Mouse (Mus musculus) spleen, postnatal 4 days (tissue): ENCODE measurements around the gene Mrpl51.
A peak's percentile ranks its signal among the peaks of the same experiment; 100 is the strongest.

Experiments
- DNase-seq, 2 experiments: peaks; one replicate each; pipeline ENCODE4 v3.0.0; 2022; ENCODE audit warnings: low spot score in 2 of 2

The Mrpl51 gene

DNA sequence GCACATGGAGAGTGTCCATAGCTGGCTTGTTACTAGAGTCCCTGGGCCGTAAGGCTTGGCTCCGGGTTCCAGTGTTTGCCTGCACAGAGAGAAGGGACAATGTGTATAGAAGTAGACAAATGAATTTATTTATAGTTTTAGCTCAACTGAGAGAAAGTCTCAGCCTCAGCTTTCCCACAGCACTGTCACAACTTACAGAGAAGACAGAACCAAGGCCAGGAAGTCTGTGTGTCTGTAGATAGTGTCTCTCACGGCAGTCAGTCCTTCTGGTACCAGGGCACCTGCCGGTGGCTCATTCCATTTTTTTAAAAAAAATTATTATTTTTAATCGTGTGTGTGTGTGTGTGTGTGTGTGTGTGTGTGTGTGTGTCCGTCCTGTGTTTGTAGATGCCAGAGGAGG, 40.9 kb downstream of the Mrpl51 start:
- no peak for DNase-seq

DNA sequence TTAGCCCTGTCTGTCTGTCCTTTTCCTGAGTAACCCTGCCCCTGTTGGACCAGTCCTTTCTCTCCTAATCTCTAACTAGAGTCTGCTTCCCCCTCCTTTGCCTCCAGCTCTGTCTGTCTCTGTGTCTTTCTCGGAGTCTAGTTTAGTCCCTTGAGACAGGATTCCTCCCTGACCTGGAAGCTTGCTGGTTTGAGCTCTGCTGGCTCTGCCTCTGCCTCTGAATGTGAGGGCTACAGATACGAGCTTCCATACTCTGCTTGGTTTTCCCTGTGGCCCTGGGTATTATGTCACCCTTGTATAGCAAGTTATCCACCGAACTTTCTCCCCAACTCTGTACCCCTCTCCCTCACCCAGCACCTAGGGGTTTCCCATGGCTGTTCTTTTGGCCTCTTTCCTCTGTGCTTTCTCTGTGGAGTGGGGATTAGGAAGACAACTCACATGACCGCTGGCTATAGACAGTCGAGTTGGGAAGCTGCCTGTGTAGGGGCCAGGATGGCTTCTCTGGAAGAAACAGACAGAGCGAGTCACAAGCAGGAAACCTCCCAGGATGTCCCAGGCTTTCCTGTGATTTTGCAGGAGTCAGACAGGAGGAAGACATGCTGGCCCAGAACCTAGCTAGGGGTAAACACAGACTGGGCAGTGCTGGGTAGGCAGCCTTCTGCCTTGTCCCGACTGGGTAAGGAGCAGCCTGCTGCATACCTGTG, 42.4 kb downstream of the Mrpl51 start:
- DNase-seq, result no peak

DNA sequence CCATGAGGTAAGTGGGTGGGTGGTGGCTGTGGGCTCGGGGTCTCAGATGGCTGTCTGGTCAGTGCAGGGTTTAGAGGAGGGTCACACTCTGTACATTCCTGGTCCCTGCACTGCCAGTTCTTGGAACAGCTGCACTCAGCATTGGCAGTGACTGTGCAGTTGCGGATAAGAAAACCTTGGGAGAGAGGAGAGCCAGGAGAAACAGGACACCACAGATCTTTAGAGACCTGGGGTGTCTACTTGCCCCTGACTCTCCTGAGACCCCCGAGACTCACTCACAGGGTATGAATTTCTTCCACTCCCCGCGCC, 42.9 kb downstream of the Mrpl51 start:
- no peak for DNase-seq

DNA sequence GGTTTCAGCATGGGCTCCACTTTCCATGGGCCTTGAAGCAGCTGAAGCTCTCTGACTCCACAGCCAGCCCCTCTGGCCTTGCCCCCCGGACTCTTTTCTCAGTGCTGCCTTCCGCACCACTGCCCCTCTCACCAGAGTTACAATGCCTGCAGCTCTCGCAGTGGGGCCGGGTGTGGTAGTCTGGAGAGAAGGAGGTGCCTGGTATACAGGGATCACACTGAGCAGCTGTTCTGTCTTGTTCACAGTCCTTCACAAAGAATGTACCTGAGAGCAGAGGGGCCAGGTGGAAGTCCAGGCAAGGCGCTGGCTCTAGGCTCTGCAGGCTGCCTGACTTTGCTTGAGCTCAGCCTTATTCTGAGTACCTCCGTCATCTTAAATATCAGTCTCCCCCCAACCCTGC, 44.7 kb downstream of the Mrpl51 start:
- no peak for DNase-seq

DNA sequence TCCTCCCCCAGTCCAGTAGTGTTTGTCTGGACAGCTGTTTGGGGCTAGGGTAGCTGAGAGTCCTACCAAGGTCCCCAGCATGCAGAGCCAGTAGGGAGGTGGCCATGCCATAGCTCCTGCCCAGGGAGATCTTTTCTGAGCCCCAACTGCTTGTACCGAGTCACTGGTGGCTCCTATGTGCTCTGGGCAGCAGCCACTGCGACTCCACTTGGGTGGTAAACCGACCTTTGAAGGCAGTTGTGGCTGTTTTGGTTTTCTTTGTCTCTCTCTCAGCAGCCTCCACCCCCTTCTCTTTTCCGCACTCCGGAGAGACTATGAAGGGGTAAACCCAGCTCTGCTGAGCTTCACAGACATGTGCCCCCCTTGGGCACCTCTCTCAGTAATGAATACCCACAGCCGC, 45.2 kb downstream of the Mrpl51 start, which contains the start of gene Cd27:
Gene Cd27, minus strand, starts transcription at position 229 of the 400 bp plus-strand sequence.
- DNase-seq, result peak in 1 of 2 experiments; percentile 61

DNA sequence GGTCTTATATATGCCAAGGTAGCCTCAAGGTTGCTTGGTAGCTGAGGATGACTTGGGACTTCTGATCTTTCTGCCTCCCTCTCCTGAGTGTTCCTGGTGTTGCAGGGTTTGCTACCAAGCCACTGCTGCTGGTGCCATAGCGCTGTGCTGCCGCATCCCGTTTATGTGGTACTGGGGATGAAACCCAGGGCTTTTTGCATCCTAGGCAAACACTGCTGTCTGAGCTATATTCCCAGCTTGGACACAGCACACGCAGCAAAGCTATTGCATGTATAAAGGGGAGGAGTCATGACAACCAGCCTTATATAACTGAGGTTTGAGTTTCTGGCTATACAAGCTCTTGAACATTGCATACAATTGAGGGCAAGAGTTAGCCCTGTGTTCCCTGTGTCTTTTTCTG, 45.8 kb downstream of the Mrpl51 start:
- DNase-seq, result no peak

DNA sequence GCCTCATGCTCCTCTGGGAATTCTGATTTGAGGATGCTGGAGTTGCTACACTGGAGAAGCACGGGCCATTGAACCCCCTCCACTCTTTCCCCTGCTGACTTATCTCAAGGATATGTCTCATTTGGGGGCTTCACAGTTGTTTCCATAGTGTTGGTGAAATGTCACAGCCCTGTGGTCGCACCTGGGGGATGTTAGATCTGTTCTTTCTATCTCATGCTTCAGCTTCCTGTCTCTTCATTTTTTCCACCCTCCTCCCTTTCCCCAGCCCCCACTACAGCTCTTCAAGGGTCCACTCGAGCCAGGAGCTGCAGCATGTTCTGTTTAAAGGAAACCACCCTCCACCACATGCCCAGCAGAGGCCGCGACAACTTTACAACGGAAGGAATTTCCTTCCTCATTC, 46.8 kb downstream of the Mrpl51 start:
- no peak for DNase-seq

DNA sequence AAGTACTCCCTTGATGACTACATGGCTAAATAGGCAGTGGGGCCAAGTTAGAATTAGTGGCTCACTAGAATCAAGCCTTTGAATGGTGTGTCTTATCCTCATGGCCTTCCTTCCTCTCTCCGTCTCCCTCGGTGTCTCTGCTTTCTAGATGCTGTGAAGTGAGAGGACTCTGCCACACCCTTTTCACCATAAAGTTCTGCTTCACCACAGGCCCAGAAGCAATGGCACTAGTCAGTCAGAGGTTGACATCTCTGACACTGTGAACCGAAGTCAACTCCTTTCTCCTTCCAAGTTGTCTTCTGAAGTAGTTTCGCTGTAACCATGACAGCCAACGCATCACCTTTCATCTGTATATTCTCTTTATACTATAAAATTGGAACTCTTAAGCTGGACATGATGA, 47.9 kb downstream of the Mrpl51 start:
- DNase-seq, result no peak

DNA sequence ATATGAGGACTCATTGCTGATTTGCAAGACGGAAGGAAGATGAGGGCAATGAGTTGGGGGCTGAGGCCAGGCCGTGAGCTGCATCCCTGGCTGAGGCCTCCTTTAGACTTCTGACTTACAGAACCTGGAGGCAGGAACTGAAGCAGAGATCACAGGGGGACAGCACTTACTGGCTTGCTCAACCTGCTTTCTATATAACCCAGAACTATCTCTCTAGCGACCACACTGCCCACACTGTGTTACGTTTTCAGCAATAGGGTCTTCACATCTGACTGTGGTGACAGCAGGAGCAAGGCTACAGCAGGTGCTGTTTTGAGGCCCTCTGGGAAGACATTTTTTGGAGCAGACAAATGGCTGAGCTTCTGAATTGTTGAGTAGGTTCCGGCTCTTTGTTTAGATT, 49.0 kb downstream of the Mrpl51 start:
- no peak for DNase-seq

DNA sequence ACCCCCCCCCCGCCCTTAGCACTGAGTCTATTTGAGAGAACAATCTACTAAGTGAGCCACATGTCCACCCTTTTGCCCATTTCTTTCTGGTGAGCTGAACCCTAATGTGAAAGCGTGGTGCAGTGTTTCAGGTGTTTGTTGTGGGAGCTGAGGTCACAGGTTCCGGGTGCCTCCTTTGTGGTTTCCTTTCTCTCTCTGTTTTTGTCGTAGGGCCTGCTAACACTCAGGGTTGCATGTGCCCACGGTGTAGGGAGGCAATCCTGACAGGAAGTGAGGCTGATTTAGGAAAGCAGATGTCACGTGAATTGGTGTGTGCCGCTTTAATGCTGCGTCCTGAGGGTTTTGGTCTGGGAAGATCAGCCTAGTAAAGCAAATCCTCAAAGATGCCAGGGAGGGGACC, 50.0 kb downstream of the Mrpl51 start:
- DNase-seq, result no peak

DNA sequence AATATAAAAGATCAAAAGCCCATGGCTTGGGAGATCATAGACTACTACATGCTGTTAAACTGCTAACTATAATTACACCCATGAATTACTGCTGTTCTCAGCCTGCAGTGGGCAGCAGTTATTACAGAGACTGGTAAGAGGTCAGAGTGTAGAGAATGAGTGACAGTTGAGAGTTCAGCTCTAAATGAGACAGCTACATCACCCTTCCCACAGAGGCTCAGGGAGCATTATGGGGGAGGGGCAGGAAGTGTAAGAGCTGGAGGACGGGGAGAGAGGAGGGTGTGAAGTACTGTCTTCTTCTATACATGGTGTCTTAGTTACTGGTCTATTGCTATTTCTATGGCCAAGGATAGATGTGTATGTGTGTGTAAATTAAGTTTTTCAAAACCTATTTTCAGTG, 53.0 kb downstream of the Mrpl51 start:
- no peak for DNase-seq
